Mouse (Mus musculus): ENCODE results near the gene Msi2. TPM values are rescaled to one million over a fixed set of nuclear protein-coding genes. Genes with fewer than 3 reads are reported as not detected.

Gene Msi2
- polyA plus RNA-seq, 1 experiment from 2014 or later: 24.5 TPM

DNA sequence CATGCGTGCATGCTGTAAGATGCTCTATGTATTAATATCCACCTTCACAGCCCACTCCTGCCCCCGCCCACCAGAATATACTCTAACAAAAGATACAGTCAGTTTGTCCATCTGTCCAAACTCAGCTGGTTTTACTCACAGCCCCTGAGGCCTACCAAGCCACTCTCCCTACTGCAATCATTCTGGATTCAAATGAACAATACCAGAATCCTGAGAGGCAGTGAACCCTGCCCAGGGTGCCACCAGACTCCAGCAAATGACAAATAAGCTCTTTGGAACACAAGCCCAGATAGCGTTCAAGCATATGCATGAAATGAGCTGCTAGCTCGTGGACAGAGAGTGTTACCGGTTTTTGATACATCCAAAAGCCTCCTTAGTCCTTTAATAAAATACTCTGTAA is 130.6 kb downstream of the Msi2 start:
- TF ChIP-seq CTCF (IDR thresholded peaks at IDR 0.05; ENCODE audit: low read depth): no peak
- Histone ChIP-seq H3K4me2 (ENCODE audit: low read length) (no peak overlapping the region), H3K4me1 (replicated peaks; ENCODE audit: insufficient read depth, low read length) (peaks cover 69% of the 10 kb centered on the region), H3K4me3 (replicated peaks; ENCODE audit: low read depth, low read length) (no peak overlapping the region), H3K27ac (peak overlapping the region; percentile 33; the same call in 1 of the 2 replicates), H3K9ac (ENCODE audit: low read depth, low read length) (no peak overlapping the region), H3K27me3 (ENCODE audit: insufficient read depth, low read length) (no peaks in the 10 kb centered on the region), H3K9me3 (replicated peaks; ENCODE audit: low read length) (no peaks in the 10 kb centered on the region), H3K36me3 (ENCODE audit: insufficient read depth, low read length) (peaks cover 3% of the 10 kb centered on the region; the same call in 1 of the 2 replicates)
- ATAC-seq (replicated peaks; ENCODE audit: low FRiP score, low read depth) (no peak), DNase-seq (ENCODE audit: low spot score) (no peak)
- 72% methylated on average over 5 of the region's 5 CpGs for WGBS

GRCm38 (mm10) chr11:88585880-88586279 is 132.4 kb downstream of the Msi2 start:
- DNase-seq (ENCODE audit: low spot score): no peak
- Histone ChIP-seq H3K4me2 (ENCODE audit: low read length) (no peak overlapping the region), H3K4me1 (replicated peaks; ENCODE audit: insufficient read depth, low read length) (peaks cover 77% of the 10 kb centered on the region), H3K9ac (ENCODE audit: low read depth, low read length) (no peak overlapping the region), H3K27me3 (ENCODE audit: insufficient read depth, low read length) (no peaks in the 10 kb centered on the region), H3K9me3 (replicated peaks; ENCODE audit: low read length) (no peaks in the 10 kb centered on the region), H3K4me3 (replicated peaks; ENCODE audit: low read depth, low read length) (no peak overlapping the region), H3K36me3 (ENCODE audit: insufficient read depth, low read length) (peaks cover 3% of the 10 kb centered on the region; the same call in 1 of the 2 replicates), H3K27ac (peak overlapping the region; percentile 88)
- no peak for ATAC-seq (replicated peaks; ENCODE audit: low FRiP score, low read depth)
- 59% methylated on average over 2 of the region's 2 CpGs for WGBS
- TF ChIP-seq CTCF (IDR thresholded peaks at IDR 0.05; ENCODE audit: low read depth): no peak

DNA sequence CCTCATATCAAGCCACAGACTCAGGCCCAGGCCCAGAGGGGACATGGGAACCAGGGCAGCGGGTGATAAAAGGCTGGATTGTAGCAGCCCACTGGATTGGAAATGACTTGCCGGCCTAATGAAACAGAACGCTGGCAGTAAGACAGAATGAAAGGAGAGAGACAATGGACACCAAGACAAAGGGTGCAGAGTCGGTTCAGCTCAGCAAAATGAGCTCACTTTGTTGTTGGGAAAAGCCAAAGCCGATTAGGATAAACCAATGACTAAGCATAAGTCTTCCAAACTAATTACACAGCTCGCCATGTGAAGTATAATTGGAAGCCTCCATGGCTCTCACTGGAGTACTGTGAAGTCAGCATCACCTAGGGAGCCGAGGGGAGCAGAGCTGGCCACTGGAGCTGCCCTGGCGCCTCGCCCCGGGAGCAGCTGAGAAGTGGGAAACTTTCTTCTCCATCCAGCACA is 133.1 kb downstream of the Msi2 start:
- DNase-seq (ENCODE audit: low spot score) (no peak), ATAC-seq (replicated peaks; ENCODE audit: low FRiP score, low read depth) (no peak)
- Histone ChIP-seq H3K9me3 (replicated peaks; ENCODE audit: low read length) (no peaks in the 10 kb centered on the region), H3K4me3 (replicated peaks; ENCODE audit: low read depth, low read length) (no peak overlapping the region), H3K4me1 (replicated peaks; ENCODE audit: insufficient read depth, low read length) (peaks cover 77% of the 10 kb centered on the region), H3K9ac (ENCODE audit: low read depth, low read length) (no peak overlapping the region), H3K4me2 (ENCODE audit: low read length) (no peak overlapping the region), H3K27ac (peak overlapping the region; percentile 88), H3K36me3 (ENCODE audit: insufficient read depth, low read length) (peaks cover 3% of the 10 kb centered on the region; the same call in 1 of the 2 replicates), H3K27me3 (ENCODE audit: insufficient read depth, low read length) (no peaks in the 10 kb centered on the region)
- no peak for TF ChIP-seq CTCF (IDR thresholded peaks at IDR 0.05; ENCODE audit: low read depth)
- WGBS: 14% methylated on average over 10 of the region's 10 CpGs

- H3K4me2 ChIP-seq (ENCODE audit: low read length): no peak overlapping the region
- peaks cover 70% of the 10 kb centered on the region for H3K4me1 ChIP-seq (replicated peaks; ENCODE audit: insufficient read depth, low read length)
- no peak for ATAC-seq (replicated peaks; ENCODE audit: low FRiP score, low read depth)
- TF ChIP-seq CTCF (IDR thresholded peaks at IDR 0.05; ENCODE audit: low read depth): no peak
- WGBS: 14% methylated on average over 6 of the region's 6 CpGs
- H3K9ac ChIP-seq (ENCODE audit: low read depth, low read length): no peak overlapping the region
- peak; percentile 86 for DNase-seq (ENCODE audit: low spot score)
- H3K27me3 ChIP-seq (ENCODE audit: insufficient read depth, low read length): no peaks in the 10 kb centered on the region
- no peaks in the 10 kb centered on the region for H3K9me3 ChIP-seq (replicated peaks; ENCODE audit: low read length)
- no peak overlapping the region for H3K4me3 ChIP-seq (replicated peaks; ENCODE audit: low read depth, low read length)
- H3K27ac ChIP-seq: peak overlapping the region; percentile 88
- no peaks in the 10 kb centered on the region for H3K36me3 ChIP-seq (ENCODE audit: insufficient read depth, low read length)
Measured at GRCm38 (mm10) chr11:88583866-88584265, 134.4 kb downstream of the Msi2 start.

DNA sequence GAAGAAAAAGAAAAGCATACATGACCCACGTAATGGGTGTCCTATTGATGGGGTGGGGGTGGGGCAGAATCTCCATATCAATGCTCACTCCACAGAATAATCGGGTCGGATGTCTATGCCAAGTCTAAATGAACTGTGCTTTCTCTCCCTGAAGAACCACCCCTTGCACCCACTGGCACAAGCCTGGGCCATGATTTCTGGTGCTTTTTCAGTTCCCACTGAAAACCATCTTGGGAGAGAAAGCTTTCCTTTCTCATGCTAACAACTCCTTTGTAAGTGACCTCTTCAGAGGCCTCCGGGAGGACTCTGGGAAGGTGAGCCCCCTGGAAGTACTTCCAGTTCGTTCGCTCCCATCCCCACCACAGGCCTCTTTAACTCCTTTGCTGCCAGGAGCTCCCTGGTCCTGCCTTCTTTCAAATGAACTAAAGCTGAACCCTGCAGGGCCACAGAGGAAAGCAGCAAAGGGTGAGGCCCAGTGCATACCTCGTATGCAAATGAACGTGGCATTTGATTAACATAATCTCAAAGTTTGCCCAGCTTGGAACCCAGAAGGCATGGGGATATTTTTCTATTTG is 135.0 kb downstream of the Msi2 start:
- no peak for ATAC-seq (replicated peaks; ENCODE audit: low FRiP score, low read depth)
- H3K9me3 ChIP-seq (replicated peaks; ENCODE audit: low read length): no peaks in the 10 kb centered on the region
- H3K27me3 ChIP-seq (ENCODE audit: insufficient read depth, low read length): no peaks in the 10 kb centered on the region
- 0 out of 2 replicates have a peak overlapping the region, but pooled peaks have one; percentile 2 for H3K4me2 ChIP-seq (ENCODE audit: low read length)
- DNase-seq (ENCODE audit: low spot score): peak; percentile 71
- H3K36me3 ChIP-seq (ENCODE audit: insufficient read depth, low read length): no peaks in the 10 kb centered on the region
- 10% methylated on average over 8 of the region's 8 CpGs for WGBS
- no peak overlapping the region for H3K9ac ChIP-seq (ENCODE audit: low read depth, low read length)
- TF ChIP-seq CTCF (IDR thresholded peaks at IDR 0.05; ENCODE audit: low read depth): no peak
- peak overlapping the region; percentile 88 for H3K27ac ChIP-seq
- H3K4me1 ChIP-seq (replicated peaks; ENCODE audit: insufficient read depth, low read length): peaks cover 67% of the 10 kb centered on the region
- H3K4me3 ChIP-seq (replicated peaks; ENCODE audit: low read depth, low read length): no peak overlapping the region

GRCm38 (mm10) chr11:88582781-88583180 is 135.5 kb downstream of the Msi2 start:
- 0 out of 2 replicates have a peak overlapping the region, but pooled peaks have one; percentile 28 for H3K9ac ChIP-seq (ENCODE audit: low read depth, low read length)
- no peak for TF ChIP-seq CTCF (IDR thresholded peaks at IDR 0.05; ENCODE audit: low read depth)
- H3K4me3 ChIP-seq (replicated peaks; ENCODE audit: low read depth, low read length): no peak overlapping the region
- no peaks in the 10 kb centered on the region for H3K27me3 ChIP-seq (ENCODE audit: insufficient read depth, low read length)
- H3K4me2 ChIP-seq (ENCODE audit: low read length): peak overlapping the region; percentile 27; the same call in 1 of the 2 replicates
- peaks cover 62% of the 10 kb centered on the region for H3K4me1 ChIP-seq (replicated peaks; ENCODE audit: insufficient read depth, low read length)
- peak; percentile 87 for DNase-seq (ENCODE audit: low spot score)
- ATAC-seq (replicated peaks; ENCODE audit: low FRiP score, low read depth): no peak
- peak overlapping the region; percentile 88 for H3K27ac ChIP-seq
- no peaks in the 10 kb centered on the region for H3K36me3 ChIP-seq (ENCODE audit: insufficient read depth, low read length)
- 4% methylated on average over 7 of the region's 7 CpGs for WGBS
- H3K9me3 ChIP-seq (replicated peaks; ENCODE audit: low read length): no peaks in the 10 kb centered on the region

All from kidney, postnatal 0 days (tissue).